Mouse (Mus musculus): Measurements from ENCODE around the gene Plcb2. TPM values are rescaled to one million over a fixed set of nuclear protein-coding genes. Genes with fewer than 3 reads are reported as not detected.

Gene Plcb2
- polyA plus RNA-seq, 1 experiment from 2014 or later, result 0.69 TPM

- H3K4me1 ChIP-seq, result peaks cover 55% of the 10 kb centered on the region
These were observed 19.2 kb upstream of the Plcb2 start for GRCm38 (mm10) chr2:118747301-118747960.

DNA sequence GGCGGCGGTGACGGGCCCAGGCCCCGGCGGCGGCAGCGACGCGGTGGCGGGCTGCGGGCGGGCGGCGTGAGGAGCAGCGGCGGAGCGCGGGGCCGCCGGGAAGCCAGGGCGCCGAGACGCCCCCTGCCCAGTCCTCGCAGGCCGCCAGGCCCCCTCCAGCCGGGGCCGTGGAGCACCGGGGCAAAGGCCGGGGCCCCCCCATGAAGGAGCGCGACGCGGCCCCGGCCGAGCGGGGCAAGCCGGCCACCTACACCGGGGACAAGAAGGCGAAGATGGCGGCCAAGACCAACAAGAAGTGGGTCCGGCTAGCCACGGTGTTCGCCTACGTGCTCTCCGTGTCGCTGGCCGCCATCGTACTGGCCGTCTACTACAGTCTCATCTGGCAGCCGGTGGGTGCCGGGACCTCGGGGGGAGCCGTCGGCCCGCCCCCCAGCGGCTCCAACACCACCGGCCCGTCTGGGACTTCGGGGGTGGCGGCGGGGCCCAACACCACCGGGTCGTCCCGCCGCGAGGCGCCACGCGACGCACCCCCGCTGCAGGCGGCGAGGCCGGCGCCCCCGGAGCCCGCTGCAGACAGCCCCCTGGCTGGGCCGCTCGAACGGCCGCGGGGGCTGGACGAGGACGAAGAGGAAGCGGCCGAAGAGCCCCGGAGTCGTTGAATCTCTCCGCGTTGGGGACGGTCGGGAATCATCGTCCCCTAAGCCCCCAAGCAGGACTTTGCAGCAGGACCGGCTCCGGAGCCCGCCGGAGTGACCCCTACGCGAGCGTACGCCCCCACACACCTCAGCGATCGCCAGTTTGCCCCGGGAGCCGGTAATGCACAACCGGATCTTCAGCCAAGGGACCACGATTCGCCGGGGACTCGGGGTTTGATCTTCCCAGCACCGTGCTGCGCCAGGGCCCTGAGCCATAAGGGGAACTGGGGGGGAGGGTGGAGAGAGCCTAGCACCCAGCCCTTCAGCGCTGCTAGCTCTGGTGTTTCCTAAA, 18.0 kb upstream of the Plcb2 start:
- under 1% methylated on average over 96 of the region's 113 CpGs for WGBS
- no peaks in the 10 kb centered on the region for H3K36me3 ChIP-seq
- peak overlapping the region; percentile 84 for H3K4me2 ChIP-seq (replicated peaks)
- peaks cover 54% of the 10 kb centered on the region for H3K4me1 ChIP-seq
- H3K27ac ChIP-seq (replicated peaks), result peak overlapping the region; percentile 54
- H3K9ac ChIP-seq (replicated peaks), result peak overlapping the region; percentile 94
- no peaks in the 10 kb centered on the region for H3K9me3 ChIP-seq
- H3K27me3 ChIP-seq, result no peaks in the 10 kb centered on the region
- H3K4me3 ChIP-seq, result peak overlapping the region; percentile 96
- ATAC-seq (replicated peaks), result peak; percentile 15

More at GRCm38 (mm10) chr2:118747301-118747960, 19.2 kb upstream of the Plcb2 start:
- H3K27ac ChIP-seq (replicated peaks), result no peak overlapping the region
- no peaks in the 10 kb centered on the region for H3K27me3 ChIP-seq
- no peak for ATAC-seq (replicated peaks)
- no peaks in the 10 kb centered on the region for H3K9me3 ChIP-seq
- no peaks in the 10 kb centered on the region for H3K36me3 ChIP-seq
- WGBS, result 28% methylated on average over 10 of the region's 10 CpGs
- H3K9ac ChIP-seq (replicated peaks), result peak overlapping the region; percentile 94
- peak overlapping the region; percentile 96 for H3K4me3 ChIP-seq
- H3K4me2 ChIP-seq (replicated peaks), result peak overlapping the region; percentile 84

- H3K27me3 ChIP-seq, result no peaks in the 10 kb centered on the region
- peaks cover 52% of the 10 kb centered on the region for H3K4me1 ChIP-seq
- H3K36me3 ChIP-seq, result no peaks in the 10 kb centered on the region
- peak within 1 kb of the TSS; percentile 96 for H3K4me3 ChIP-seq
- 1% methylated on average over 55 of the region's 57 CpGs for WGBS
- peak within 1 kb of the TSS; percentile 54 for H3K27ac ChIP-seq (replicated peaks)
- no peaks in the 10 kb centered on the region for H3K9me3 ChIP-seq
- peak within 1 kb of the TSS; percentile 84 for H3K4me2 ChIP-seq (replicated peaks)
- ATAC-seq (replicated peaks), result peak; percentile 94
- peak within 1 kb of the TSS; percentile 94 for H3K9ac ChIP-seq (replicated peaks)
These were observed 17.1 kb upstream of the Plcb2 start, which contains the start of gene Inafm2 for GRCm38 (mm10) chr2:118745232-118745884. Gene Inafm2, plus strand, starts transcription at chr2:118745758.

- Histone ChIP-seq H3K27ac (replicated peaks) (no peak overlapping the region), H3K27me3 (no peaks in the 10 kb centered on the region), H3K36me3 (no peaks in the 10 kb centered on the region), H3K9ac (replicated peaks) (peak overlapping the region; percentile 94; the same call in 1 of the 2 replicates), H3K9me3 (no peaks in the 10 kb centered on the region), H3K4me2 (replicated peaks) (peak overlapping the region; percentile 84), H3K4me1 (peaks cover 45% of the 10 kb centered on the region), H3K4me3 (peak overlapping the region; percentile 96; the same call in 1 of the 2 replicates)
- WGBS, result 6% methylated on average over 7 of the region's 7 CpGs
- no peak for ATAC-seq (replicated peaks)
These were observed 16.4 kb upstream of the Plcb2 start for GRCm38 (mm10) chr2:118744621-118745020.

- no peaks in the 10 kb centered on the region for H3K36me3 ChIP-seq
These were observed 15.2 kb upstream of the Plcb2 start for GRCm38 (mm10) chr2:118743261-118743943.

GRCm38 (mm10) chr2:118741183-118741582, 12.9 kb upstream of the Plcb2 start:
- peaks cover 14% of the 10 kb centered on the region for H3K4me1 ChIP-seq
- no peaks in the 10 kb centered on the region for H3K36me3 ChIP-seq
- no peaks in the 10 kb centered on the region for H3K9me3 ChIP-seq
- no peak for ATAC-seq (replicated peaks)
- no peak overlapping the region for H3K9ac ChIP-seq (replicated peaks)
- no peak overlapping the region for H3K4me2 ChIP-seq (replicated peaks)
- no peaks in the 10 kb centered on the region for H3K27me3 ChIP-seq
- WGBS, result 70% methylated on average over 9 of the region's 9 CpGs
- H3K27ac ChIP-seq (replicated peaks), result no peak overlapping the region
- H3K4me3 ChIP-seq, result no peak overlapping the region

More at GRCm38 (mm10) chr2:118743261-118743943, 15.2 kb upstream of the Plcb2 start:
- H3K4me1 ChIP-seq, result peaks cover 34% of the 10 kb centered on the region
- no peak overlapping the region for H3K9ac ChIP-seq (replicated peaks)
- no peak overlapping the region for H3K4me2 ChIP-seq (replicated peaks)
- 23% methylated on average over 8 of the region's 8 CpGs for WGBS
- H3K4me3 ChIP-seq, result no peak overlapping the region
- no peak for ATAC-seq (replicated peaks)
- peak overlapping the region; percentile 29; the same call in 1 of the 2 replicates for H3K27ac ChIP-seq (replicated peaks)
- H3K9me3 ChIP-seq, result no peaks in the 10 kb centered on the region
- no peaks in the 10 kb centered on the region for H3K27me3 ChIP-seq

DNA sequence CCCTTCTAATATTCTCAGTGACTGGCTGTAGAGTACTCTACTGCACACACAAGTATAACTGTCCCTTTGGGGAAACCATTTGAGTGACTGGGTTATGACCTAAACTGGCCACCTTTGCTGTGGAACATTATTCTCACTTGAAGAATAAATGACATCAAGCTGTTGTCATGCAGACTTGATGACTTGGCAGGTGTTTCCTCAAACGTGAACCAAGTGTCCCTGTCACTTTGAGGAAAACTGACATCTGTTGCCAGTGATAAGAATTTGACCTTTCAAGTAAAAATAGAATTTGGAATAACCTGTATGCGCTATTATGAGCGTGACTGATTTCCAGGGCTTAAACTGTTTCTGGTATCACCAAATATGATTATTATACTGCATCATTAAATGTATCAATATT, 12.1 kb upstream of the Plcb2 start:
- no peak for ATAC-seq (replicated peaks)
- H3K9me3 ChIP-seq, result no peaks in the 10 kb centered on the region
- H3K4me1 ChIP-seq, result peaks cover 14% of the 10 kb centered on the region
- H3K4me2 ChIP-seq (replicated peaks), result no peak overlapping the region
- no peak overlapping the region for H3K27ac ChIP-seq (replicated peaks)
- 70% methylated on average over 3 of the region's 3 CpGs for WGBS
- no peaks in the 10 kb centered on the region for H3K36me3 ChIP-seq
- no peaks in the 10 kb centered on the region for H3K27me3 ChIP-seq
- no peak overlapping the region for H3K9ac ChIP-seq (replicated peaks)
- H3K4me3 ChIP-seq, result no peak overlapping the region

GRCm38 (mm10) chr2:118733341-118733740, 5.1 kb upstream of the Plcb2 start:
- H3K27ac ChIP-seq (replicated peaks), result peak overlapping the region; percentile 61
- H3K9me3 ChIP-seq, result no peaks in the 10 kb centered on the region
- H3K4me2 ChIP-seq (replicated peaks), result no peak overlapping the region
- no peak overlapping the region for H3K9ac ChIP-seq (replicated peaks)
- H3K36me3 ChIP-seq, result no peaks in the 10 kb centered on the region
- no peaks in the 10 kb centered on the region for H3K27me3 ChIP-seq
- WGBS, result 28% methylated on average over 5 of the region's 5 CpGs
- peaks cover 27% of the 10 kb centered on the region for H3K4me1 ChIP-seq
- H3K4me3 ChIP-seq, result no peak overlapping the region
- ATAC-seq (replicated peaks), result peak; percentile 83

DNA sequence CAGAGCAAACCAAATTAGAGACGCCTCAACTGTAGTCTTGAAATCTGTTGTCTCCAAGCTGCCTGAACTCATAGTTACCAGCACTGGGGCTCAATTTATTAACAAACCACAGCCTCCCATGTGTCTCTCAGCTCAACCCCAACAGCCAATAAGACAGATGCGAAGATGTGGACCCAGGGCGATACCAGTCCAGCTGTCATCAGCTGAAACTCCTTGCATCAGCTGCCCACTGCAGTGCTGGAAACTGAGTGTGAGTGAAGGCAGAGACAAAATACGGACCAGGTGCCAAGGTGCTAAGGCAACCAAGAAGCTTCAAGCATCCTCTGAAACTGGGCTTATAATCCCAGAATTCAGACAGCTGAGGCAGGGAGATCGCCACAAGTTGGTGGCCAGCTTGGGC, 3.7 kb upstream of the Plcb2 start:
- no peak for ATAC-seq (replicated peaks)
- Histone ChIP-seq H3K4me2 (replicated peaks) (no peak overlapping the region), H3K27me3 (no peaks in the 10 kb centered on the region), H3K9me3 (no peaks in the 10 kb centered on the region), H3K9ac (replicated peaks) (no peak overlapping the region), H3K4me1 (peaks cover 28% of the 10 kb centered on the region), H3K27ac (replicated peaks) (no peak overlapping the region), H3K4me3 (no peak overlapping the region), H3K36me3 (no peaks in the 10 kb centered on the region)
- 87% methylated on average over 5 of the region's 5 CpGs for WGBS

- H3K36me3 ChIP-seq, result no peaks in the 10 kb centered on the region
- no peak overlapping the region for H3K27ac ChIP-seq (replicated peaks)
- H3K9ac ChIP-seq (replicated peaks), result no peak overlapping the region
- no peak for ATAC-seq (replicated peaks)
- no peaks in the 10 kb centered on the region for H3K9me3 ChIP-seq
- H3K4me3 ChIP-seq, result no peak overlapping the region
- peaks cover 28% of the 10 kb centered on the region for H3K4me1 ChIP-seq
- no peak overlapping the region for H3K4me2 ChIP-seq (replicated peaks)
- H3K27me3 ChIP-seq, result no peaks in the 10 kb centered on the region
- WGBS, result 8% methylated on average over 3 of the region's 3 CpGs
These were observed 2.3 kb upstream of the Plcb2 start for GRCm38 (mm10) chr2:118730622-118730915.

GRCm38 (mm10) chr2:118729816-118730621, 1.8 kb upstream of the Plcb2 start:
- 21% methylated on average over 8 of the region's 8 CpGs for WGBS

More at GRCm38 (mm10) chr2:118729816-118730621, 1.8 kb upstream of the Plcb2 start:
- Histone ChIP-seq H3K27ac (replicated peaks) (no peak overlapping the region), H3K4me3 (no peak overlapping the region), H3K27me3 (no peaks in the 10 kb centered on the region), H3K4me1 (peaks cover 28% of the 10 kb centered on the region), H3K9me3 (no peaks in the 10 kb centered on the region), H3K36me3 (no peaks in the 10 kb centered on the region), H3K4me2 (replicated peaks) (no peak overlapping the region), H3K9ac (replicated peaks) (no peak overlapping the region)
- no peak for ATAC-seq (replicated peaks)
